Mouse (Mus musculus) ES-Bruce4 (cell line): ENCODE measurements around the gene Scml4. TPM values are rescaled to one million over a fixed set of nuclear protein-coding genes. Genes with fewer than 3 reads are reported as not detected.
A peak's percentile ranks its signal among the peaks of the same experiment; 100 is the strongest.

ENCODE experiments used
- H3K27ac ChIP-seq: 2 replicates; pipeline ENCODE4 v1.5.1; 2012; ENCODE audit warnings: low read length, inconsistent platforms; ENCODE audit not compliant: insufficient read depth
- H3K27me3 ChIP-seq: 2 replicates; pipeline ENCODE4 v1.6.1; 2012; ENCODE audit warnings: mild to moderate bottlenecking, low read length, inconsistent platforms; ENCODE audit not compliant: control insufficient read depth, poor library complexity, insufficient read depth, severe bottlenecking
- H3K36me3 ChIP-seq: 2 replicates; pipeline ENCODE4 v1.6.1; 2012; ENCODE audit warnings: inconsistent platforms, mild to moderate bottlenecking, low read length, moderate library complexity; ENCODE audit not compliant: control insufficient read depth, poor library complexity, insufficient read depth, severe bottlenecking
- H3K4me1 ChIP-seq: one replicate; pipeline ENCODE4 v1.8.1; 2011; ENCODE audit warnings: low read length; ENCODE audit not compliant: control insufficient read depth, insufficient read depth
- H3K4me3 ChIP-seq: 2 replicates; pipeline ENCODE4 v1.5.1; 2011; ENCODE audit warnings: low read depth, mild to moderate bottlenecking, low read length
- H3K9ac ChIP-seq: 2 replicates; pipeline ENCODE4 v1.6.1; 2012; ENCODE audit warnings: low read depth, mild to moderate bottlenecking, inconsistent platforms; ENCODE audit not compliant: poor library complexity, severe bottlenecking
- H3K9me3 ChIP-seq: replicated peaks from 2 replicates; pipeline ENCODE4 v1.6.1; 2012; ENCODE audit warnings: mild to moderate bottlenecking, low read length, inconsistent platforms; ENCODE audit not compliant: control insufficient read depth, poor library complexity, insufficient read depth, severe bottlenecking
- CTCF ChIP-seq: IDR thresholded peaks from one replicate; pipeline ENCODE4 v1.8.1; 2011; ENCODE audit warnings: low read depth, low read length
- EP300 ChIP-seq: IDR thresholded peaks from 2 replicates; pipeline ENCODE4 v1.6.1; 2011; ENCODE audit warnings: low read depth, low read length; ENCODE audit not compliant: insufficient read depth
- POLR2A ChIP-seq: IDR thresholded peaks from one replicate; pipeline ENCODE4 v1.8.1; 2011; ENCODE audit warnings: low read length; ENCODE audit not compliant: insufficient read depth
- polyA plus RNA-seq: library from polyadenylated mRNA; stranded (reverse); fragments of >200 nt; gene quantifications from 2 replicates; pipeline ENCODE4 v1.2.4, GENCODE M21; 2011; ENCODE audit warnings: low read depth; ENCODE audit not compliant: missing spikeins, insufficient read depth, insufficient read length

Scml4 gene
- polyA plus RNA-seq, 1 experiment: 0.15 TPM

- no peaks in the 10 kb centered on the region for H3K4me1 ChIP-seq
- H3K9ac ChIP-seq: no peak overlapping the region
- no peak overlapping the region for H3K27ac ChIP-seq
- H3K36me3 ChIP-seq: no peaks in the 10 kb centered on the region
- TF ChIP-seq EP300: no peak
- TF ChIP-seq POLR2A: no peak
- TF ChIP-seq CTCF: no peak
- H3K27me3 ChIP-seq: no peaks in the 10 kb centered on the region
- H3K4me3 ChIP-seq: no peak overlapping the region
- H3K9me3 ChIP-seq: no peaks in the 10 kb centered on the region
These were observed 53.0 kb downstream of the Scml4 start for GRCm38 (mm10) chr10:42913196-42913595.

DNA sequence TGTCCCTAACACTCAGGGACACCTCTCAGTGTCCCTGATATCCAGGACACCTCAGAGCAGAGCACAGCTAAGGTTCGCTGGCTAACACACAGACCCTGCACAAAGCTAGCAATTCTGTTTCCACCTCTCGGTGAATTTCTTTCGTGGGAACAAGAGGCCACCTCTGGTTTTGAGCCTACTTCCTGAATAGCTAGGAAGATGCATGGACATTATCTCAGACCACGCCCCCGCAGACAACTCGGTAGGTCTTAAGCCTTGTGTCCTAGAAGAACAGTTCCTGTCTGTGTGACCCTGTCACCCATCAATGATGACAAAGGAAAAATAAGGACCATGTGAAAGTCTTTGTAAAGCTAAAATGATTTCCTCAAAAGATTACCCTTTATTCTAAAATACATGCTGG, 54.0 kb downstream of the Scml4 start:
- H3K9me3 ChIP-seq: no peaks in the 10 kb centered on the region
- H3K27ac ChIP-seq: no peak overlapping the region
- H3K36me3 ChIP-seq: no peaks in the 10 kb centered on the region

DNA sequence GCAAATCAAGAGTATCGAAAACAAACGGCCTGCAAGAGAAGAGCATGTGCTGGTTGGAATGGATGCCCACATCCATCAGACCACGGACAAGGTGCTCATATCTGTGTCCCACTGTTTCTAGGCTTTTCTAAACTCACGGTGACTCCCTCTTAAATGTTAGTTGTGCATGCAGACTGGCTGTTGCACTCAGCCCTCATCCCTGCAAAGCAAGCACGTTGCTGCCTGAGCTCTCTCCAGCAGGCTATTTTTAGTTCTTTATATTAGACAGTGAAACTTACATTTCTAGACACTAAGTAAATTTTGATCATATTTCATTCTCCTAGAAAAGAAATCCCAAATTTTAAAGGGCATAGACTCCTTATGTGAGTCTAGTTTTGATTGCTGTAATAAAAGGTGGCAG, 57.2 kb downstream of the Scml4 start:
- no peak overlapping the region for H3K9ac ChIP-seq
- H3K27ac ChIP-seq: no peak overlapping the region
- TF ChIP-seq CTCF (no peak), POLR2A (no peak), EP300 (no peak)
- H3K4me3 ChIP-seq: no peak overlapping the region
- H3K27me3 ChIP-seq: no peaks in the 10 kb centered on the region; the same call in 1 of the 2 replicates
- H3K36me3 ChIP-seq: no peaks in the 10 kb centered on the region
- H3K9me3 ChIP-seq: no peaks in the 10 kb centered on the region
- H3K4me1 ChIP-seq: no peaks in the 10 kb centered on the region

More for the DNA sequence above, 54.0 kb downstream of the Scml4 start:
- Histone ChIP-seq H3K9ac (no peak overlapping the region), H3K4me3 (no peak overlapping the region), H3K27me3 (no peaks in the 10 kb centered on the region; the same call in 1 of the 2 replicates), H3K4me1 (no peaks in the 10 kb centered on the region)
- TF ChIP-seq EP300: no peak
- TF ChIP-seq POLR2A: no peak
- no peak for TF ChIP-seq CTCF

DNA sequence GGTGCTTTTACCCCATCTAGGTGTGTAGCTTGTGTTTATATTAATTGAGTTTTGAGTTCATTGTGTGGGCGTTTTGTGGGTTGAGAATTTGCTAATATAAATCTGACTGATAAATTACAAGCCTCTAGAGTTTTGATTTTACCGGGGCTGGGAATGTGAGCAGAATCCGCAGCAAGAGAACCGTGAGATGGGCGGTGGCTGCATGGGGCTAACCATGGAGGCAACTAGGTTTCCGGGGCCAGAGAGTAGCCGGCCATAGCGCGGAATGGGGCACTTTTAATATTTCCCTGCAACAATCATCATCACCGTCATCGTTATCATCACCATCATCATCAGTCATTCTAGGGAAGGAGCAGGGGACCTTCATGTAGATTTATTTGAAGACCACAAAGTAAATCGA, 59.6 kb downstream of the Scml4 start:
- Histone ChIP-seq H3K9me3 (no peaks in the 10 kb centered on the region), H3K4me1 (no peaks in the 10 kb centered on the region), H3K4me3 (no peak overlapping the region), H3K27me3 (no peaks in the 10 kb centered on the region; the same call in 1 of the 2 replicates), H3K9ac (no peak overlapping the region), H3K36me3 (no peaks in the 10 kb centered on the region), H3K27ac (no peak overlapping the region)
- TF ChIP-seq POLR2A (no peak), EP300 (no peak), CTCF (no peak)

DNA sequence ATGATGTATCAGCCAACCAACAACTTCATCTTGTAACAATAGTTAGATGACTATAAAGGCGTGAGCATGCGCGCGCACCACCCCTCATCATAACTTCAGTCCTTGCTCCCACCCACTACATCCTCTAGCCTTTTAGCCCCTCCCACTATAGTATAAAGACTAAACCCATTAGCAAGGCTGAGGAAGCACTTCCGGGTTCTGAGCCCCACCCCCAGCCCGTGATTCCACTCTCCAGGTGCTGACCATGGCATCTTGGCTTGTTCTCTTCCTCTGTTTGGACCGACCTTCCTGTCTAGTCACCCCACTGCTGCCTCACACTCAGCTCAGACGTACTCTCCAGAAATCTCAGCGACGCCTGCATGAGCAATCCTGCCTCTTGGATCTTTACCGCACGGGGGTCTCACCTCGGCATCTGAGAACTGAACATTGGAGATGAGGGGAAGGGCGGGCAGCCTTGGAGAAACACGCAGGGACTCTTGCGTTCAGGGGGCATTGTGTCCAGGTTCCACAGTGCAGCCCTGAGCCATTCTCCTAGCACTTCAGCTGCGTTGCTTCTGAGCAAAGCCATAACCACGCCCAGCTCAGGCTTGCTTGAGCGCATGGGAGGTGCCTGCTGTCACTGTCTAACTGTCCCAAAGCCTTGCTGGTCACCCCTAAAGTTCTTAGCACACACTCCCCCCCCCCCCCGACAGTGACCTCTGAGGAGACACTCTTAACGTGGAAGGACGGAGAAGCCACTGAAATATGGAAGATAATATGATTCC, 65.1 kb downstream of the Scml4 start:
- Histone ChIP-seq H3K27ac (no peak overlapping the region), H3K4me1 (no peaks in the 10 kb centered on the region), H3K4me3 (peak overlapping the region; percentile 11; the same call in 1 of the 2 replicates), H3K27me3 (no peaks in the 10 kb centered on the region), H3K9me3 (no peaks in the 10 kb centered on the region), H3K9ac (no peak overlapping the region), H3K36me3 (no peaks in the 10 kb centered on the region)
- TF ChIP-seq CTCF (no peak), POLR2A (no peak), EP300 (no peak)

- Histone ChIP-seq H3K36me3 (no peaks in the 10 kb centered on the region), H3K27me3 (no peaks in the 10 kb centered on the region), H3K27ac (no peak overlapping the region), H3K9me3 (no peaks in the 10 kb centered on the region), H3K4me3 (no peak overlapping the region), H3K9ac (no peak overlapping the region), H3K4me1 (no peaks in the 10 kb centered on the region)
- TF ChIP-seq EP300: no peak
- no peak for TF ChIP-seq CTCF
- no peak for TF ChIP-seq POLR2A
These were observed 70.0 kb downstream of the Scml4 start for GRCm38 (mm10) chr10:42930121-42930650.
